Mouse (Mus musculus) liver, embryonic 11.5 days (tissue): Measurements from ENCODE around the gene Mpg. TPM values are rescaled to one million over a fixed set of nuclear protein-coding genes. Genes with fewer than 3 reads are reported as not detected.
A peak's percentile ranks its signal among the peaks of the same experiment; 100 is the strongest.

Source experiments
- ATAC-seq: fragments of 200-750 bp; cut with Nextera tagmentation; replicated peaks from 2 replicates; pipeline ENCODE4 v1.8.0; 2017; ENCODE audit warnings: moderate number of reproducible peaks, mild to moderate bottlenecking, moderate TSS enrichment, moderate library complexity; ENCODE audit not compliant: low FRiP score
- DNase-seq: peaks from one replicate; pipeline ENCODE4 v3.0.0-alpha.2; 2017; ENCODE audit warnings: low spot score
- H3K27ac ChIP-seq: fragments of 300-500 bp; sonication (generic); 2 replicates; pipeline ENCODE4 v1.5.1; 2014; ENCODE audit warnings: mild to moderate bottlenecking, low read depth, low read length, control low read depth
- H3K27me3 ChIP-seq: fragments of 300-500 bp; sonication (generic); replicated peaks from 2 replicates; pipeline ENCODE4 v1.6.1; 2014; ENCODE audit warnings: low read length, mixed read lengths; ENCODE audit not compliant: control insufficient read depth, insufficient read depth
- H3K36me3 ChIP-seq: fragments of 300-500 bp; sonication (generic); 2 replicates; pipeline ENCODE4 v1.6.1; 2014; ENCODE audit warnings: mild to moderate bottlenecking, low read length, moderate library complexity, mixed read lengths; ENCODE audit not compliant: control insufficient read depth, insufficient read depth
- H3K4me1 ChIP-seq: fragments of 300-500 bp; sonication (generic); replicated peaks from 2 replicates; pipeline ENCODE4 v1.6.1; 2014; ENCODE audit warnings: low read length, mixed read lengths; ENCODE audit not compliant: control insufficient read depth, insufficient read depth
- H3K4me2 ChIP-seq: fragments of 300-500 bp; sonication (generic); 2 replicates; pipeline ENCODE4 v1.6.1; 2014; ENCODE audit warnings: mild to moderate bottlenecking, control low read depth, moderate library complexity
- H3K4me3 ChIP-seq: fragments of 300-500 bp; sonication (generic); 2 replicates; pipeline ENCODE4 v1.5.1; 2014; ENCODE audit warnings: low read depth, low read length, control low read depth
- H3K9ac ChIP-seq: fragments of 300-500 bp; sonication (generic); 2 replicates; pipeline ENCODE4 v1.6.1; 2014; ENCODE audit warnings: low read depth, low read length, control low read depth
- H3K9me3 ChIP-seq: fragments of 300-500 bp; sonication (generic); 2 replicates; pipeline ENCODE4 v1.6.1; 2016; ENCODE audit warnings: low read length, inconsistent platforms, mixed read lengths; ENCODE audit not compliant: control insufficient read depth
- WGBS: fragments of 180-500 bp; shearing (Covaris S2); extraction: QIAGEN DNeasy Blood & Tissue Kit; methylation state at CpG from one replicate; pipeline ENCODE4 v1.1.7; 2014; 5-methylcytosine and 5-hydroxymethylcytosine counted together
- polyA plus RNA-seq: library from polyadenylated mRNA; unstranded; fragments of >200 nt; fragmentation: Nextera tagmentation; extraction: Ambion mirVana; gene quantifications from 2 replicates; pipeline ENCODE4 v1.2.1, GENCODE M21; 2014

The Mpg gene
- polyA plus RNA-seq, 1 experiment from 2014 or later: 30.8 TPM

DNA sequence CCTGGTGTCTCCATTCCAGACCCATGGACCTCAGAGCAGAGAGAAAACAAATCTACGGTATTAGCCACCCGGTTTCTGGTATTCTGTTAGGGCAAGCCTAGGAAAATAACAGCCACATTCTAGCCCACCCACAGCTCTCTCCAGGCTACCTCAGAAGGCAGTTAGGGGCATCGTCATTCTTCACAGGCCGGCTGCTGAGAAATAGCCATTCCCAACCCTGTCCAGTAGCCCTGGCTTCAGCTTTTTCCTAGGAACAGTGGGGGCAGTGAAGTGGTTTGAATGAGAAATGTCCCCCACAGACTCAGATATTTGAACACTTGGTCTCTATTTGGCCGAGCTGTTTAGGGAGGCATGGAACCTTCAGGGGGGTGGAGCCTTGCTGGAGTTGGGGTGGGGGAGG, 36.9 kb upstream of the Mpg start:
- Histone ChIP-seq H3K4me2 (no peak overlapping the region), H3K4me1 (no peaks in the 10 kb centered on the region), H3K9me3 (no peaks in the 10 kb centered on the region), H3K4me3 (no peak overlapping the region), H3K27me3 (no peaks in the 10 kb centered on the region), H3K27ac (no peak overlapping the region), H3K36me3 (no peaks in the 10 kb centered on the region), H3K9ac (no peak overlapping the region)
- 81% methylated on average over 5 of the region's 5 CpGs for WGBS
- ATAC-seq: no peak
- no peak for DNase-seq

DNA sequence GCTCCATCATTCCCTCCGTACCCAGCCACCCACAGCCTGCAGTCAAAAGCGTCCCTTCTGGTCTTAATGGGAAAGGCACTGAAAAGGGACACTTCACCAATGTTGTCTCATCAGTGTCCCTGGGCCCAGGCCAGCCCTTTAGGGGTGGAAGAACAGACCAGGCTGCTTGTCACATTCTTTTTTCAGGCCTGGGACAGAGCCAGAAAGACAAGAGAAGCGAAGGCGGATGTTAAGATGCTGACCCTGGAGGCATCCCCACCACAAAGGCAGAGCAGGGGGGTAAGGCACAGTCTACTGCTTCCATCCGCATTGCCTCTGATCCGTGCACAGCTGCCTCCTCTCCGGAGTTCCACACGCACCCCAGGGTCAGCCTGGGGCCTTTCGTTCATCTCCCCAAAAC, 36.2 kb upstream of the Mpg start:
- no peak for DNase-seq

DNA sequence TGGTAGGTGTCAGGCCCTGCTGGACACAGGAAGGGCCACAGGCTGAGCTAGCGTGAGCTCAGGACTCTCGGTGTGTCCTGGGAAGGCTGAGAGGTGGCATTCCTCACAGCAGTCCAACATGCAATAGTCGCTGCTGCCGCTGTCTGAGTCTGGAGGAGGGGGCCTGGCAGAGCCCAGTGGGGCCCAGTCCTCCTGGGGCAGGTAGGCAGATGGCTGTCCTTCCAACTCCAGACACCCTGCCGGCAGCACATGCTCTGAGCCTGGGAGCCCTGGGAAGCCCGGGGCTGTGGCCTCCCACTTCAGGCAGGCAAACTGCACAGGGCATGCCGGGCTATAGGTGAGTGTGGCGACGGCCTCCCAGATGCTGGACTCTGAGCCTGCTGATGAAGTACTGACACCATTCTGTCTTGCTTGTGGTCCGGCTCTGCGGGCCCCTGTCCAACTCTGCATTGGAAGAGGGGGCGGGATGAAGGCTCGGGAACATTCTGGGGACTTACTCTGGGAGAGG, 35.6 kb upstream of the Mpg start:
- Histone ChIP-seq H3K4me2 (no peak overlapping the region), H3K27me3 (no peaks in the 10 kb centered on the region), H3K4me3 (no peak overlapping the region), H3K4me1 (peaks cover 2% of the 10 kb centered on the region; the same call in 1 of the 2 replicates), H3K36me3 (no peaks in the 10 kb centered on the region), H3K27ac (no peak overlapping the region), H3K9me3 (no peaks in the 10 kb centered on the region), H3K9ac (no peak overlapping the region)
- no peak for DNase-seq
- ATAC-seq: no peak
- 81% methylated on average over 13 of the region's 13 CpGs for WGBS

More for the DNA sequence above, 36.2 kb upstream of the Mpg start:
- H3K4me2 ChIP-seq: no peak overlapping the region
- no peaks in the 10 kb centered on the region for H3K9me3 ChIP-seq
- no peak overlapping the region for H3K4me3 ChIP-seq
- ATAC-seq: no peak
- no peaks in the 10 kb centered on the region for H3K4me1 ChIP-seq
- H3K9ac ChIP-seq: no peak overlapping the region
- H3K36me3 ChIP-seq: no peaks in the 10 kb centered on the region
- no peak overlapping the region for H3K27ac ChIP-seq
- 82% methylated on average over 9 of the region's 9 CpGs for WGBS
- no peaks in the 10 kb centered on the region for H3K27me3 ChIP-seq

DNA sequence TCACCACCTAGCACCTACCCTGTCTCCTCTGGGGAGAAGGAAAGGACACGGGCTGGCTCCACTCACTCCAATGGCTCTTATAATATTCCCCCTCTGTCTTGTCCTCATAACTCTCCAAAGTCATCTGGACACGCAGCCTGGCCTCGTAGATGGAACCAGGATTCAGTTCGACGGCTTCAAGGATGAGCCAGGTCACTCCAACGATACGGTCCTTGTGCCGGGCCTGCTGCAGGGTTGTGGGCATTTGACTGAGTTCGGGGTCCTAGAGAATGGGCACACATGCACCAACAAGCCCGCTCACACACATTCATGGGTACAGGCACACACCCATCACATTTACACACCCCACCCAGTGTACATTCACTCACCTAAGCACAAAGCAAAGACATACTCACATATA, 33.1 kb upstream of the Mpg start:
- no peak overlapping the region for H3K27ac ChIP-seq
- no peaks in the 10 kb centered on the region for H3K9me3 ChIP-seq
- H3K4me2 ChIP-seq: no peak overlapping the region
- DNase-seq: no peak
- no peaks in the 10 kb centered on the region for H3K27me3 ChIP-seq
- no peak overlapping the region for H3K9ac ChIP-seq
- H3K4me1 ChIP-seq: peaks cover 8% of the 10 kb centered on the region
- no peaks in the 10 kb centered on the region for H3K36me3 ChIP-seq
- no peak overlapping the region for H3K4me3 ChIP-seq
- no peak for ATAC-seq
- 90% methylated on average over 10 of the region's 10 CpGs for WGBS

DNA sequence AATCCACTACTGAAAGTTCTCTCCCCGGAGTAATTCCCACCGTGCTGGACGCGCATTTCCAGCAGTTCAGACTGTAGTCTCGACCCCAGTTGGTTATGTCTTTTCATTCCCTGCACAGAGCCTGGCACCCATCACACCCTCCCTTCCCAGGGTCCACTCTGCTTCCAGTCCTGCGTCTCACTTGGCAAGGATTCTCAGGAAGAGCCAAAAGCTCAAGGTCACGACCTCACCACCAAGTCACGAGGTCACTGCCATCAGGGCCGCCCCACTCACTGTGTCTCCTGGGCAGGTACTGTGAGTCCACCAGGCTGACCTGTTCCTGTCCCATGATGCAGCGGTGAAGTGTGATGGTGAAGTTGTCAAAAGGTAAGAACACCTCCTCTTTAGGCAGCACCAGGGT, 32.2 kb upstream of the Mpg start:
- DNase-seq: peak; percentile 26
- Histone ChIP-seq H3K4me2 (no peak overlapping the region), H3K9ac (no peak overlapping the region), H3K27ac (no peak overlapping the region), H3K4me1 (peaks cover 15% of the 10 kb centered on the region), H3K4me3 (no peak overlapping the region), H3K36me3 (no peaks in the 10 kb centered on the region), H3K27me3 (no peaks in the 10 kb centered on the region), H3K9me3 (no peaks in the 10 kb centered on the region)
- WGBS: 80% methylated on average over 10 of the region's 10 CpGs
- ATAC-seq: no peak

DNA sequence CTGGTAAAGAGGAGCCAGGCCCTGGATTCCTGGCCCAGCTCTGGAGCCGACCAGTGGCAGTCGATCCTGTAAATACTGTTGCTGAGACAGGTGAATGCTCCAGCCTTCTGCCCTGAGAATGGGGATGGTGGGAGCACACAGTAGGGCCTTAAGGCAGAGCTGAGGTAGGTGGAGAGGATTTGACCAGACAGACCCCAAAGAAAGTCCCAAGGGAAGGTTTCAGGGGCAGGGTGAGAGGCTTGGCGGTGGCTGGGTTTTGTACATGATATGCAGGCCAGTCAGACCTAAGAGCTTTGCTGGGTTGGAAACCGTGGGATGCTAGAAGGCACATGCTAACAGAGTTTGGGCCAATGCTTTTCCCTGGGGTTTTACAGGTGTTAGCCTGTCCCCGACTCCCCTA, 31.7 kb upstream of the Mpg start:
- H3K4me3 ChIP-seq: no peak overlapping the region
- DNase-seq (no peak), ATAC-seq (no peak)
- no peak overlapping the region for H3K27ac ChIP-seq
- H3K4me1 ChIP-seq: peaks cover 20% of the 10 kb centered on the region
- WGBS: 83% methylated on average over 5 of the region's 5 CpGs
- H3K9me3 ChIP-seq: no peaks in the 10 kb centered on the region
- no peaks in the 10 kb centered on the region for H3K27me3 ChIP-seq
- no peaks in the 10 kb centered on the region for H3K36me3 ChIP-seq
- no peak overlapping the region for H3K4me2 ChIP-seq
- H3K9ac ChIP-seq: no peak overlapping the region

DNA sequence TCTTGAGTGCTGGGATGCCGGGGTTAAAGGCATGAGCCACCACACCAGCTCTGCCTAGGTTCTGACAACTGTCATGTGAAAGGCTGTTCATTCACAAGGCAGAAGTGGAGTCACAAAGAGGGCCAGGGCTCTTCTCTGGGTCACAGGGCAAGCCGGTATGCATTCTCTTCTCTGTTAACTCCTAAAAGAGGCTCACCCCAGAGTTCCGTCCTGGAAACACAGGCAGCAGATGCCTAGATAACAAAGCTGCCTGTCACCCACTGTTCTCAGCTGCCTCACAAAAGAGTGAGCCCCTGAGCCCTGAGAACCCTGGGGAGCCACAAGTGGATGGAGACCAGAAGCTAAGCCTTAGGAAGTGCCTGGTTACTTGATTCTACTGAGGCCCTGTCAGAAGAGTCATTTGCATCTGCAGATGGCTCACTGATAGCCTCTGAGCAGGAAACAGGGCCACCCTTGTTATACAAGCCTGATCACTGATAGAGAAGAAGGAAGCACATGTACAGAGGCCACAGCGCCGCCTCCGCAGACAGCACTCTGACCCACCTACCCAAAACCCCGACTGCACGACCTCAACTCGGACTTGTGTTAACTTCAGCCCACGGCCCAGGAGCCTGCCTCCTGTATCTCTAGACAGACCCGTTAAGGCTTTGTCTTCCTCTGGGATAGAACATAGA, 30.3 kb upstream of the Mpg start:
- Histone ChIP-seq H3K4me3 (no peak overlapping the region), H3K4me2 (peak overlapping the region; percentile 33), H3K4me1 (peaks cover 26% of the 10 kb centered on the region), H3K36me3 (no peaks in the 10 kb centered on the region), H3K27ac (no peak overlapping the region), H3K9ac (no peak overlapping the region), H3K27me3 (no peaks in the 10 kb centered on the region), H3K9me3 (no peaks in the 10 kb centered on the region)
- ATAC-seq (peak; percentile 39), DNase-seq (no peak)
- WGBS: 16% methylated on average over 11 of the region's 11 CpGs

DNA sequence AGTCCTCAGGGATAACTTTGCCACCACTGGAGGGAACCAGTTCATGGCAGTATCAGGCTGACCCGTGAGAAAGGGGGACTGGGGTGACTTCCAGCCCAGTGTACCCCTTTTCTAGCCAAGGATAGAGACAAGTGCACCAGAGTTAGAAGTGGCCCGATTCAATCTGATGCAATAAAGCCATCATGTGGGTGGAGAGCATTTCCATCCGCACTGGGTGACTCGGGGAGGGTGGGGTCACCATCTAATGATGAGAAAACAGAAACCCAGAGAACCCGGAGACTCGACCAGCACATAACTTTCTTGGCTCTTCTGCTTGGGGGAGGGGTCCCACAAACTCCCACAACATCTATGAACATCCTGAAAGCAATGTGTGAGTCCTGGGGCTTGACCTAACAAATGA, 29.6 kb upstream of the Mpg start:
- no peaks in the 10 kb centered on the region for H3K9me3 ChIP-seq
- H3K4me2 ChIP-seq: no peak overlapping the region
- no peak for ATAC-seq
- no peaks in the 10 kb centered on the region for H3K36me3 ChIP-seq
- H3K27ac ChIP-seq: no peak overlapping the region
- no peak for DNase-seq
- H3K9ac ChIP-seq: no peak overlapping the region
- WGBS: 53% methylated on average over 6 of the region's 6 CpGs
- H3K4me3 ChIP-seq: no peak overlapping the region
- H3K27me3 ChIP-seq: no peaks in the 10 kb centered on the region
- peaks cover 26% of the 10 kb centered on the region for H3K4me1 ChIP-seq

DNA sequence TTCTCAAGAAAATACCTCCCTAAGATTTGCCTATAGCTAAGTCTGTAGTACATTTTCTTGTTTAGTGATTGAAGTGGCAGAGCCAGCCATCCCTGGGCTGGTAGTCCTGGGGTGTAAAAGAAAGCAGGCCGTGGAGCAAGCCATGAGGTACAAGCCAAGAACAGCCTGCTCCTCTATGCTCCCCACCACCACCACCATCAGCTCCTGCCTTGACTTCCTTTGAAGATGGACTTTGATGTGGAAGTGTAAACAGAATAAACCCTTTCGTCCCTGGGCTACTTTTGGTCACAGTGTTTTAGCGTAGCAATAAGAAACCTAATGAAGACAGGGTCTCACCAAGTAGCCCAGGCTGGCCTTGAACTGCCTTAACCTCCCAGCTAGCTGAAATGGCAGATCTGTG, 28.5 kb upstream of the Mpg start:
- no peaks in the 10 kb centered on the region for H3K36me3 ChIP-seq
- H3K27ac ChIP-seq: no peak overlapping the region
- peaks cover 26% of the 10 kb centered on the region for H3K4me1 ChIP-seq
- no peak for ATAC-seq
- H3K27me3 ChIP-seq: no peaks in the 10 kb centered on the region
- H3K4me3 ChIP-seq: no peak overlapping the region
- H3K9ac ChIP-seq: no peak overlapping the region
- 50% methylated on average over 3 of the region's 3 CpGs for WGBS
- no peaks in the 10 kb centered on the region for H3K9me3 ChIP-seq
- H3K4me2 ChIP-seq: no peak overlapping the region
- no peak for DNase-seq
